Mouse (Mus musculus) layer of hippocampus, postnatal 10 days (tissue): ENCODE measurements at regions not wholly inside any gene's neighbourhood (a gene's known extent, or its start where the extent isn't known, plus 50 kb on each side); places are given as distances from the start of the nearest gene placed in this dataset.
A peak's percentile ranks its signal among the peaks of the same experiment; 100 is the strongest.
"Not testable (repeated sequence)": the region's sequence is repeated elsewhere in the genome, so short reads cannot be mapped to it uniquely, and the experiment has no call there.

Source experiments
- DNase-seq, 2 experiments: peaks; one replicate each; pipeline ENCODE4 v3.0.0; 2021; ENCODE audit warnings: low spot score in 2 of 2

DNA sequence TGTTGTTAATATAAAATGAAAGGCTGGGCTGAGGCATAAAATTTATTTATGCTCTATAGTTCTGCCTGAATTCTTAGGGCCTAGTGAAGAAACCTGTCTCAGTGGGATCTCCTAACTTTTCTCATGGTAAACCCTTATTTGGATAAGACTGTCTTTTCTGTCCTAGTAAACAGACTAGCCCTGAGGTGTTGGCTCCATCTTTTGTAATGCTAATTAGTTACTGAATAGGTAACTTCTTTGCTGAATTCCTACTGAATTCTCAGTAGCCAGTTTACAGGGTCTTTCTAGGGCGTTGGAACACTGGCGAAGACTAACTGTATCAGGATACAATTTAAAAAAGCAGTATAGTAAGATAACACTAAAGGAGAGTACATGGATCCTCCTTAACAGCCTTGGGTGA is 425.0 kb upstream of the Arhgef26 start:
- not testable (repeated sequence) for DNase-seq

DNA sequence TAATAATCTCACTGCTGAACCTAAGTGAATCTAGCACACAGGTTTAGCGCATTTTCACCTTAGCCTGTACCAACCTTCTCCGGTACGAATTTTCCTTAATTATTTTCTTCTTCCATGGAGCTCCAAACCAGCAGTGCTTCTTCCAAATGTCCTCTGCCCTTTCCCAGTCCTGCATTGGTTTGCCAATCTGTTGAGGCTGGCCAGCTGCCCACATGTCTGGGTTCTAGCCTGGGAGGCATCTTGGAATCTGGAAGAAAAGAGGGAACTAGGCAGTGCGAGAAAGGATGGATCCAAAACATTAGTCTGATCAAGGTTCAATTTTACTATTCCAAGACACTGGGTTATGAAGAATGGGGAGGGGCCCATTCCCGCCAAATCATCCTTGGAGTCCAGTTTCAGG is 422.0 kb upstream of the Arhgef26 start:
- peak in 1 of 2 experiments; percentile 16 for DNase-seq
